Mouse (Mus musculus) lung, embryonic 14.5 days (tissue): ENCODE results near the gene Lypd8. TPM values are rescaled to one million over a fixed set of nuclear protein-coding genes. Genes with fewer than 3 reads are reported as not detected.
"Not testable (repeated sequence)": the region's sequence is repeated elsewhere in the genome, so short reads cannot be mapped to it uniquely, and the experiment has no call there.

Experiments used
- ATAC-seq: fragments of 200-750 bp; cut with Nextera tagmentation; 2 replicates; pipeline ENCODE4 v1.8.0; 2017; ENCODE audit warnings: mild to moderate bottlenecking, moderate TSS enrichment, moderate library complexity; ENCODE audit not compliant: insufficient read depth
- DNase-seq: peaks from one replicate; pipeline ENCODE4 v3.0.0-alpha.2; 2015
- H3K27ac ChIP-seq: fragments of 300-500 bp; sonication (generic); 2 replicates; pipeline ENCODE4 v1.5.1; 2014; ENCODE audit warnings: low read depth, mild to moderate bottlenecking, moderate library complexity
- H3K27me3 ChIP-seq: fragments of 300-500 bp; sonication (generic); 2 replicates; pipeline ENCODE4 v1.6.1; 2014; ENCODE audit warnings: low read length, control low read depth; ENCODE audit not compliant: insufficient read depth
- H3K36me3 ChIP-seq: fragments of 300-500 bp; sonication (generic); 2 replicates; pipeline ENCODE4 v1.6.1; 2014; ENCODE audit warnings: control low read depth; ENCODE audit not compliant: insufficient read depth
- H3K4me1 ChIP-seq: fragments of 300-500 bp; sonication (generic); 2 replicates; pipeline ENCODE4 v1.6.1; 2014; ENCODE audit warnings: antibody characterized with exemption, control low read depth; ENCODE audit not compliant: insufficient read depth
- H3K4me2 ChIP-seq: fragments of 300-500 bp; sonication (generic); 2 replicates; pipeline ENCODE4 v1.6.1; 2014; ENCODE audit warnings: mild to moderate bottlenecking
- H3K4me3 ChIP-seq: fragments of 300-500 bp; sonication (generic); 2 replicates; pipeline ENCODE4 v1.5.1; 2014; ENCODE audit warnings: low read depth, low read length
- H3K9ac ChIP-seq: fragments of 300-500 bp; sonication (generic); 2 replicates; pipeline ENCODE4 v1.6.1; 2014
- H3K9me3 ChIP-seq: fragments of 300-500 bp; sonication (generic); 2 replicates; pipeline ENCODE4 v1.6.1; 2016; ENCODE audit warnings: low read depth, low read length, control low read depth
- CTCF ChIP-seq: IDR thresholded peaks from 2 replicates; pipeline ENCODE4 v1.5.1; 2016; ENCODE audit warnings: antibody characterized with exemption, low read depth
- WGBS: fragments of 180-500 bp; shearing (Covaris S2); extraction: QIAGEN DNeasy Blood & Tissue Kit; methylation state at CpG from one replicate; pipeline ENCODE4 v1.1.7; 2014; 5-methylcytosine and 5-hydroxymethylcytosine counted together
- polyA plus RNA-seq: library from polyadenylated mRNA; unstranded; fragments of >200 nt; fragmentation: Nextera tagmentation; extraction: Ambion mirVana; gene quantifications from 2 replicates; pipeline ENCODE4 v1.2.1, GENCODE M21; 2014

Lypd8 gene
- polyA plus RNA-seq, 1 experiment from 2014 or later: not detected

GRCm38 (mm10) chr11:58357844-58358534 lies 20.9 kb upstream of the Lypd8 start:
- Histone ChIP-seq H3K27ac (no peak overlapping the region), H3K4me1 (no peaks in the 10 kb centered on the region), H3K4me3 (no peak overlapping the region), H3K27me3 (no peaks in the 10 kb centered on the region), H3K9me3 (no peaks in the 10 kb centered on the region), H3K4me2 (no peak overlapping the region), H3K9ac (no peak overlapping the region), H3K36me3 (no peaks in the 10 kb centered on the region)
- no peak for TF ChIP-seq CTCF
- 75% methylated on average over 6 of the region's 6 CpGs for WGBS
- DNase-seq (no peak), ATAC-seq (no peak)

GRCm38 (mm10) chr11:58362562-58362961 lies 16.3 kb upstream of the Lypd8 start:
- not testable (repeated sequence) for H3K27ac ChIP-seq, H3K9me3 ChIP-seq, H3K4me1 ChIP-seq, DNase-seq, H3K36me3 ChIP-seq, H3K27me3 ChIP-seq, H3K4me2 ChIP-seq, ATAC-seq, H3K9ac ChIP-seq, H3K4me3 ChIP-seq
- no CpG with 5 or more reads among the region's 6 CpGs for WGBS

DNA sequence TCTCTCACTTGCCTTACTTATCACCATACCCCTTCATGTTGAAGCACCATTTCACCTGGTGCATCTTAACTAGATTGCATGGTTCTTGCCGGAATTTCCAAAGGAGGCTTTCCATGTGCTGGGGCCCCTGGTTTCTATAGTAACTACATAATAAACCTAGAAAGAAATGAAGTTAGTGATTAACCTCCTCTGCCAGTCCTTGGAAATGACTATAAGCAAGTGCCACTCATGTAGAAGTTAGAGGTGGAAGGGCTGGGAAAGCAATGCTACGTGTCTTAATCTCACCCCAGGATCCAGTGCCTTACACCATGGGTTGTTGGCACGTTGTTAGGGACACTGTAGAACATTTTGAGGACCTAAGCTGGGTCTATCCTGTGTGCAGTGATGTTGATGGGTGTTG lies 14.4 kb upstream of the Lypd8 start:
- no peaks in the 10 kb centered on the region for H3K4me1 ChIP-seq
- no peak for DNase-seq
- no peaks in the 10 kb centered on the region for H3K27me3 ChIP-seq
- ATAC-seq: no peak
- 48% methylated on average over 3 of the region's 3 CpGs for whole genome bisulfite sequencing
- H3K9ac ChIP-seq: no peak overlapping the region
- H3K9me3 ChIP-seq: no peaks in the 10 kb centered on the region
- no peak overlapping the region for H3K4me3 ChIP-seq
- no peak overlapping the region for H3K4me2 ChIP-seq
- H3K27ac ChIP-seq: no peak overlapping the region
- no peaks in the 10 kb centered on the region for H3K36me3 ChIP-seq
- TF ChIP-seq CTCF: no peak

DNA sequence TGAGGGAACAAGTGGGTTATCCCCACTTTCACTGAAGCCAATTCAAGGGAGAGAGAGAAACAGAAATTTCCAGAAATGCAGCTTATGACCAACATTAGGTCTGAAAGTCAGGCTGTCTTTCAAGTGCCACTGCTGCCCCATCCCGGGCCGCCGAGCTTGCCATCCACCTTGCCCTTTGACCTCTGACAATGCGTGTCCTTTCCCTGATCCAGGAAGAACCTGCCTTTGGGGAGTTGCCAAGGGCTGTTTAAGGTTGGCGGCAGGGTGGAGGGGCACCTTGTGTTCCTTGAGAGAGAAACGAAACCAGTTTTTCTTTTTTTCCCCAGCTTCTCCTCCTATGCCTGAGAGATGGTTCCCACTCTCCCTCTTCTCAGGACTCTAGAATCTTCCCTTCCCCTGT lies 12.7 kb upstream of the Lypd8 start:
- not testable (repeated sequence) for H3K4me3 ChIP-seq, H3K4me2 ChIP-seq, H3K27ac ChIP-seq, H3K9ac ChIP-seq, H3K4me1 ChIP-seq, H3K9me3 ChIP-seq, ATAC-seq, DNase-seq, H3K36me3 ChIP-seq, H3K27me3 ChIP-seq
- no CpG with 5 or more reads among the region's 6 CpGs for WGBS

DNA sequence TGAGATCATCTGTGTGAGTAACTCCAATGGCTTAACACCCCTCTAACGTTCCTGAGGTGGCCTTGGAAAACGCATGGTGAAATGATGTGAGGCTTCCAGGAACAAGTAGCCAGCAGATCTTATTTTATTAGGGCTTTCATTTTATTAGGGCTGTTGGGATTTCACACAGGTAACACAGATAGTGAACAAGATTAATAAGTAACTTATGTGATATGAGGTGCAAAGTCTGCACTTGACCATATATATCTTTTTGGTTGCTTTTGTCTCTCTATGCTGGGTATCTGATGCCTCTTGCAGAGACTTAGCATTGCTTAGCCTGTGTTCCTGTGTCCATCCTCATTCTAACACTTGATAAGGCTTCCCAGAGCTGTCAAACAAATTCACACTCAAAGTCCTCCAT lies 1.6 kb upstream of the Lypd8 start:
- TF ChIP-seq CTCF: no peak
- ATAC-seq (no peak), DNase-seq (no peak)
- no peak overlapping the region for H3K4me2 ChIP-seq
- no peak overlapping the region for H3K4me3 ChIP-seq
- no peak overlapping the region for H3K9ac ChIP-seq
- H3K27me3 ChIP-seq: no peaks in the 10 kb centered on the region
- WGBS: 32% methylated on average over 2 of the region's 2 CpGs
- no peak overlapping the region for H3K27ac ChIP-seq
- H3K4me1 ChIP-seq: no peaks in the 10 kb centered on the region
- H3K36me3 ChIP-seq: no peaks in the 10 kb centered on the region
- no peaks in the 10 kb centered on the region for H3K9me3 ChIP-seq

- H3K36me3 ChIP-seq: no peaks in the 10 kb centered on the region
- DNase-seq (no peak), ATAC-seq (no peak)
- no peaks in the 10 kb centered on the region for H3K4me1 ChIP-seq
- H3K9me3 ChIP-seq: no peaks in the 10 kb centered on the region
- H3K4me2 ChIP-seq: no peak overlapping the region
- H3K4me3 ChIP-seq: no peak overlapping the region
- H3K27me3 ChIP-seq: no peaks in the 10 kb centered on the region
- TF ChIP-seq CTCF: no peak
- WGBS: 9% methylated on average over 1 of the region's 1 CpGs
- no peak overlapping the region for H3K27ac ChIP-seq
- no peak overlapping the region for H3K9ac ChIP-seq
These were observed 1.2 kb upstream of the Lypd8 start for GRCm38 (mm10) chr11:58377686-58378085.

DNA sequence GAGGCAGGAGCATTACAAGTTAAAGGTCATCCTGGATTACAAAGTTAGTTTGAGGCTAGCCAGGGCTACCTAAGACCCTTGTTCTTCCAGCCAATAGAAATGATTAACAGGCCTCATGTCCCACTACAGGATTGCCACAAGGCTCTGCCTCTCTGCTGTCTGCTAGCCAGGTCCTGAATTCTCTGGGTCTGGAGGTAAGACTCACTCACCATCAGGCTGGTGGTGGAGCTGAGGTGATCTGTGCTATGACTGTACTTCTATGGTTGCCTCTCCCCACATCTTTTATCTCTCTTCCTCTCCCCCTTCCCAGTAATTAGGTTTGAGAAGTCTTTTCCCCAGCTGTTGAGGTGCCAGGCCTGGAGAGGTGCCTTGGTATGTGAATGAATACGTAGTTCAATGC lies 673 bp downstream of the Lypd8 start:
- DNase-seq: no peak
- WGBS: 79% methylated on average over 1 of the region's 1 CpGs
- Histone ChIP-seq H3K4me3 (no peak overlapping the region), H3K27me3 (no peaks in the 10 kb centered on the region), H3K27ac (no peak overlapping the region), H3K9ac (no peak overlapping the region), H3K4me1 (no peaks in the 10 kb centered on the region), H3K36me3 (no peaks in the 10 kb centered on the region), H3K9me3 (no peaks in the 10 kb centered on the region), H3K4me2 (no peak overlapping the region)
- TF ChIP-seq CTCF: no peak
- ATAC-seq: no peak

GRCm38 (mm10) chr11:58382471-58382870 lies 3.6 kb downstream of the Lypd8 start:
- Histone ChIP-seq H3K27me3 (no peaks in the 10 kb centered on the region), H3K4me3 (no peak overlapping the region), H3K9ac (no peak overlapping the region), H3K36me3 (no peaks in the 10 kb centered on the region), H3K9me3 (no peaks in the 10 kb centered on the region), H3K4me2 (no peak overlapping the region), H3K4me1 (no peaks in the 10 kb centered on the region), H3K27ac (no peak overlapping the region)
- DNase-seq (no peak), ATAC-seq (no peak)
- TF ChIP-seq CTCF: no peak
- 88% methylated on average over 6 of the region's 6 CpGs for WGBS
